In the genomic region with DNA sequence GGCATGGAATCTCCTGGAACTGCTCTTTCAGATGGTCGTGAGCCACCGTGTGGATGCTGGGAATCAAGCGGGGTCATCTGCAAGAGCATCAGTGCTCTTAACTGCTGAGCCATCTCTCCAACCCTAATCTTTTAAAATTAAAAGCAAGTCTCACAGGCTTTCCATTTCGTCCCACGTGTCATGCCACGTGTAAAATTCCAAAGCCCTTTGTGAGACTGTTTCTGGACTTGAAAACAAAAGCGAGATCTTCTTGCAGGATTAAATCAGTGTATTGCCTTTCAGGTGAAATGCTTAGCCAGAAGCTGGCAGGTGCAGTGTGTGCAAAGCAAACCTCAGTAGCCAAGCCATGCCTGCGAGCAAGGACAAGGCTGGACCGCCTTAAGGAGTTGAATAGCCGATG, we compare ENCODE assay signal across 8 mouse cellular contexts. TPM values are rescaled to one million over a fixed set of nuclear protein-coding genes. Genes with fewer than 3 reads are reported as not detected.
A peak's percentile ranks its signal among the peaks of the same experiment; 100 is the strongest.
DNase-seq lines count a peak whose midpoint lies in the region; ATAC-seq and TF ChIP-seq lines count a peak whose summit lies in the region.

No protein-coding gene starts in this region.

- H3K9ac ChIP-seq in liver, embryonic 12.5 days: peak overlapping the region; percentile 75

- DNase-seq in frontal cortex, postnatal 25 days (ENCODE audit: low spot score in 2 of 2): no peak
- DNase-seq in testis, postnatal 10 days (ENCODE audit: low spot score): no peak
- DNase-seq in cerebellum, postnatal 25 days: no peak
- DNase-seq in adrenal gland, adult (ENCODE audit: inconsistent age in 2 of 2, low spot score in 1 of 2): no peak
- no peak for DNase-seq in thymus, postnatal 4 days

- ATAC-seq in frontal cortex, adult (ENCODE audit: low TSS enrichment): peak; percentile 39; the same call in 1 of the 2 replicates
- no peak; the same call in 1 of the 2 replicates for ATAC-seq in liver, embryonic 12.5 days

- peak overlapping the region; percentile 90 for H3K4me2 ChIP-seq in liver, embryonic 12.5 days

- H3K9me3 ChIP-seq in liver, embryonic 12.5 days (replicated peaks): no peaks in the 10 kb centered on the region

- peaks cover 4% of the 10 kb centered on the region; the same call in 1 of the 2 replicates for H3K4me1 ChIP-seq in testis, adult 2 months (ENCODE audit: control insufficient read depth, insufficient read depth, low read length)
- H3K4me1 ChIP-seq in liver, embryonic 12.5 days: peaks cover 29% of the 10 kb centered on the region

- H3K27me3 ChIP-seq in testis, adult 2 months (ENCODE audit: control insufficient read depth, insufficient read depth, low read length): no peaks in the 10 kb centered on the region
- no peaks in the 10 kb centered on the region for H3K27me3 ChIP-seq in liver, embryonic 12.5 days (replicated peaks)

- peak overlapping the region; percentile 87 for H3K4me3 ChIP-seq in testis, adult 2 months (ENCODE audit: control insufficient read depth, low read depth, low read length)
- H3K4me3 ChIP-seq in liver, embryonic 12.5 days: peak overlapping the region; percentile 82

- H3K36me3 ChIP-seq in testis, adult 2 months (ENCODE audit: control insufficient read depth, insufficient read depth, low read length): no peaks in the 10 kb centered on the region
- H3K36me3 ChIP-seq in liver, embryonic 12.5 days: peaks cover 6% of the 10 kb centered on the region

- WGBS in liver, embryonic 12.5 days (ENCODE audit: insufficient replicate concordance): 32% methylated on average over 10 of the region's 10 CpGs

- TF ChIP-seq CTCF in testis, adult 2 months (IDR thresholded peaks at IDR 0.05; ENCODE audit: control insufficient read depth, insufficient read depth, insufficient replicate concordance, low read depth, low read length): no peak

- peak overlapping the region; percentile 87 for H3K27ac ChIP-seq in testis, adult 2 months (ENCODE audit: control insufficient read depth, insufficient read depth, low read depth, low read length)
- peak overlapping the region; percentile 80 for H3K27ac ChIP-seq in liver, embryonic 12.5 days

- no peak for TF ChIP-seq POLR2A in testis, adult 2 months (IDR thresholded peaks at IDR 0.05; ENCODE audit: control insufficient read depth, low read depth, low read length)

RNA-seq across cellular contexts. Expression of gene 1810055G02Rik, which starts 0.5 kb away (rescaled TPM):
- 319 and 328 TPM in 2 replicates for polyA plus RNA-seq in testis, adult 2 months (2012; rRNA removed)
- 16.4 and 16.5 TPM in 2 replicates for polyA plus RNA-seq in liver, embryonic 12.5 days (2016; fragmentation: Nextera tagmentation; extraction: Ambion mirVana)

RNA-seq across cellular contexts. Expression of gene Lrp5, which starts 21.2 kb away (rescaled TPM):
- polyA plus RNA-seq in testis, adult 2 months (2012; rRNA removed): 24.9 and 25.3 TPM in 2 replicates
- polyA plus RNA-seq in liver, embryonic 12.5 days (2016; fragmentation: Nextera tagmentation; extraction: Ambion mirVana): 2.7 TPM in 2 replicates

RNA-seq across cellular contexts. Expression of gene Kmt5b, which starts 59.7 kb away (rescaled TPM):
- polyA plus RNA-seq in testis, adult 2 months (2012; rRNA removed): 5.1 and 7.4 TPM in 2 replicates
- polyA plus RNA-seq in liver, embryonic 12.5 days (2016; fragmentation: Nextera tagmentation; extraction: Ambion mirVana): 12.5 and 13.4 TPM in 2 replicates

Comparison
In these comparisons a context has a peak if more than half of its experiments do, and no peak if none do; other contexts are left out.
1. RNA of gene 1810055G02Rik, which starts 0.5 kb away (polyA plus RNA-seq): 319 to 328 TPM in testis, adult 2 months; 16.4 to 16.5 TPM in liver, embryonic 12.5 days; every median in the first group is over 10 times any median in the second.